Mouse (Mus musculus): ENCODE measurements at regions not wholly inside any gene's neighbourhood (a gene's known extent, or its start where the extent isn't known, plus 50 kb on each side); places are given as distances from the start of the nearest gene placed in this dataset.

DNA sequence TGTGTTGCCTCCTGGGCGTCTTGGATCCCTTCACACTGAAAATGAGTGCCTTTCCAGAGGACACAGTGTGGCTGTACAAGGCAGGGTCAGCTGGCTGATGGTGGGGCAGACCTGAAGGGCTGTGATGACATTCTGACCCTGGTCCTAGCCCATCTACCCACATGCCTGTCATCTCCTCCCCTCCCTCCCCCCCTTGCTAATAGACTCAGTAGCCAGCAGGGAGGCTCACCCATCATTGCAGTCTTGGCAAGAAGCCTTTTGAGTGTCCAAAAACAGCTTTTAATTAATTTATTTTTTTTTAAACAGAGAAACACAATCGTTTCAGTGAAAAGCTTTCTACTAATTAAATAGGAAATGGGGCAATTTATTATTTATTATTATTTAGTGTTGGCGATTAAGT is 67.0 kb upstream of the Ssx2ip start:
- Histone ChIP-seq H3K4me3 (ENCODE audit: low read depth, low read length) (no peak overlapping the region), H3K27me3 (ENCODE audit: control insufficient read depth, insufficient read depth, low read length) (no peaks in the 10 kb centered on the region), H3K36me3 (ENCODE audit: control insufficient read depth, insufficient read depth, low read length) (no peaks in the 10 kb centered on the region), H3K27ac (ENCODE audit: insufficient read depth, low read depth, low read length) (no peak overlapping the region), H3K4me1 (ENCODE audit: control insufficient read depth, insufficient read depth, insufficient read length, low read length) (no peaks in the 10 kb centered on the region; the same call in 1 of the 2 replicates)
- no peak for TF ChIP-seq CTCF (IDR thresholded peaks at IDR 0.05; ENCODE audit: extremely low read depth, insufficient read length, insufficient replicate concordance, low read depth, low read length)
- TF ChIP-seq POLR2A (IDR thresholded peaks at IDR 0.05; ENCODE audit: low read depth, low read length), result no peak
- 68% methylated on average over 3 of the region's 3 CpGs for WGBS

DNA sequence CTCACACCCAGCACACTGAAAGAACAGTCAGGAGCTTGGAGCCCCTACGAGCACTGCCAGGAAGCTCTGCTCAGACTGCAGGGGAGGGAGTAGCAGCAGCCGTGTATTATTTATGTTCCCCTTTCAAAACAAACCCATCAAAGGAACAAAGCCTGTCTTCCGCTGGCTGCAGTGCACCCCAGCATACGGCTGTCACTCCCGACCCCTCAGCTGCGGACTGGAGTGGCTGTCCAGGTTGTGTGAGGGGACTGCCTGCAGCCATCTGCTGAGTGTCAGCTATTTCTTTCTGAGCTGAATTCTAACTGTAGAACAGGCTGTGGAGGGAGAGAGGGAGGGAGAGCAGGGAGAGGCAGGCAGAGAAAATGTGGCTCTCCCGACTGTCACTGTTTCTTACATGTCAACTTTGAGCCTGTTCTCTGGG is 66.6 kb upstream of the Ssx2ip start:
- no peaks in the 10 kb centered on the region for H3K27me3 ChIP-seq (ENCODE audit: control insufficient read depth, insufficient read depth, low read length)
- H3K27ac ChIP-seq (ENCODE audit: insufficient read depth, low read depth, low read length), result no peak overlapping the region
- no peaks in the 10 kb centered on the region for H3K36me3 ChIP-seq (ENCODE audit: control insufficient read depth, insufficient read depth, low read length)
- H3K4me1 ChIP-seq (ENCODE audit: control insufficient read depth, insufficient read depth, insufficient read length, low read length), result no peaks in the 10 kb centered on the region; the same call in 1 of the 2 replicates
- no peak overlapping the region for H3K4me3 ChIP-seq (ENCODE audit: low read depth, low read length)
- WGBS, result 53% methylated on average over 7 of the region's 7 CpGs
- no peak for TF ChIP-seq CTCF (IDR thresholded peaks at IDR 0.05; ENCODE audit: extremely low read depth, insufficient read length, insufficient replicate concordance, low read depth, low read length)
- TF ChIP-seq POLR2A (IDR thresholded peaks at IDR 0.05; ENCODE audit: low read depth, low read length), result no peak

DNA sequence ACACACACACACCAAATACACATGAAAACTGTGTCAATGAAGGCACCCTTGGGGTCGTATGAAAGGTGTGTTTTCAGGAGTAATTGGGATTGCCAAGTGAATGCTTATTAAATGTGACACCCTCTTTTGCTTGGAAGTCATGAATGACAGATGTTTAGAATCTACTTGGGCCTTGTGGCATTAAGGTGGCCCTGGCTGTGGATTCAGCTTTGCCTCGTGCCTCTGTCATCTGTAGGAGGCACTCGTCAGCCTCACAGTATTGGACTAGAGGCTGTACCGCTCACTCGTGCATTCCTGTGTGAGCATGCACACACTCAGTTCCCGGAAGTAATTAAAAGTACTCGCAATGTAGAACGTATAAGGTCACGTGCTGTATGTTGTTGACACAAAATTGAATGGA is 66.0 kb upstream of the Ssx2ip start:
- H3K27ac ChIP-seq (ENCODE audit: insufficient read depth, low read depth, low read length), result no peak overlapping the region
- H3K4me1 ChIP-seq (ENCODE audit: control insufficient read depth, insufficient read depth, insufficient read length, low read length), result no peaks in the 10 kb centered on the region; the same call in 1 of the 2 replicates
- TF ChIP-seq POLR2A (IDR thresholded peaks at IDR 0.05; ENCODE audit: low read depth, low read length) (no peak), CTCF (IDR thresholded peaks at IDR 0.05; ENCODE audit: extremely low read depth, insufficient read length, insufficient replicate concordance, low read depth, low read length) (no peak)
- no peaks in the 10 kb centered on the region for H3K27me3 ChIP-seq (ENCODE audit: control insufficient read depth, insufficient read depth, low read length)
- no peak overlapping the region for H3K4me3 ChIP-seq (ENCODE audit: low read depth, low read length)
- H3K36me3 ChIP-seq (ENCODE audit: control insufficient read depth, insufficient read depth, low read length), result no peaks in the 10 kb centered on the region
- 64% methylated on average over 9 of the region's 9 CpGs for WGBS

DNA sequence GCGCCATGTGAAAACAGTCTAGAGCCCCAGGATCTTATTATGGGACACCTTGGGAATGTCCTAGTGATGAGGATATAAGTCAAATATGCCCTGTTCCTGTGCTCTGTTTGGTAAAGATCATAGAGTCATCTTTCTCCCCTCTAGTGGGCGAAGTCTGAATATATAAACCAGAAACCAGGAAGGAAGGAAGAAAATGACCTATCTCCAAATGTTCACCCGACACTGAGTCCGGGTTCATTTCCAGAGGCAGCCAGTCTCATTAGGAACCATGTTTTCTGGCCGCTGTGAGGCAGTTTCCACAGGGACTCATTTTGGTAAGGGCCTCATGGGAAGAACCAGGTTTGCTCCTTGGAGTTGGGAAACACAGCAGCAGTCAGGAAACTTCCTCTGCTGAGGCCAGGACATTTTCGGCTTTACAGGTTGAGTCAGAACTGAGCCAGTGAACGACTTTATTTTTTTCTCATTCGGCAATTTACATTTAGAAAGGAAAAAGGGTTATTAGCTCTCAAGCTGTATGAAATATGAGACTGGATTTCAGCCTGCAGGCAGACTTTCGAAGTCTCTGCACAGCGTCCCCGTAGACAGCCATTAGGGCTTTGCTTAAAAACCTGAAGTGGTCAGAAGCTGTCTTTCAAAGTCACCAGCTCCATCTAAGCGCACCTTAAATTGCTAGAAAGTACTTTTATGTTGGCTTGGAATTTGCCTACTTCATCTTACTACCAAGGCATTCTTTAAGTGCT is 64.0 kb upstream of the Ssx2ip start:
- H3K36me3 ChIP-seq (ENCODE audit: control insufficient read depth, insufficient read depth, low read length), result no peaks in the 10 kb centered on the region
- no peaks in the 10 kb centered on the region for H3K27me3 ChIP-seq (ENCODE audit: control insufficient read depth, insufficient read depth, low read length)
- WGBS, result 66% methylated on average over 12 of the region's 12 CpGs
- TF ChIP-seq CTCF (IDR thresholded peaks at IDR 0.05; ENCODE audit: extremely low read depth, insufficient read length, insufficient replicate concordance, low read depth, low read length) (no peak), POLR2A (IDR thresholded peaks at IDR 0.05; ENCODE audit: low read depth, low read length) (no peak)
- no peak overlapping the region for H3K27ac ChIP-seq (ENCODE audit: insufficient read depth, low read depth, low read length)
- H3K4me1 ChIP-seq (ENCODE audit: control insufficient read depth, insufficient read depth, insufficient read length, low read length), result no peaks in the 10 kb centered on the region; the same call in 1 of the 2 replicates
- no peak overlapping the region for H3K4me3 ChIP-seq (ENCODE audit: low read depth, low read length)

DNA sequence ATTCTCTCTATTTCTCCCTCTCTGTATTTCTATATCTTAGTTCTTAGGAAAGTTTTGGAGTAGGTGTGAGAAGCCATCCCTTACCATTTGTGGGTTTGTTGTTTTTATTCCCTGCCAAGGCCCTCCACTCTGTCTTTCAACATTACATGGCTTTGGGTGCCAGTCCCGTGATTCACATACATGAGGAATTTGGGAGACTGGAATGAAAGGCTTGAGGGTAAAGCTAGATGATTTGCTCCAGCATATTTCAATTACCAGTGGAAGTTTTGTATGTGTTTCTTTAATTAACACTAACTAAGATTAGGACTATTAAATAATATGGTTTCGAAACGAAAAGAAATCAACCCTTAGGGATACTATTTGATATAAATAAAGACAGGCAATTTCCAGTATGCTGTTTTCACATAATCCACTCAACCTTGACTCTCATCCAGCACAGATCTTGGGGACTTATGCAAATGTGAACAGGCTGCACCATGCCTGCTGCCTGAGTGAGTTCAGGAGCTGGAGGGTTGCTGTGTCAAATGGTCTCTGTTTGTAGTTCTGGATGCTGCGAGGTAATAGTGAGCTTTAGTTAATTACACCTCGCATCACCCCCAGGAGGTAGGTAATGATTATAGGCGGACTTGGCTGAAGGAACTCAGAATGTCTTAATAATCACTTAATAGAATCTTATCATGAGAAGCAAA is 62.6 kb upstream of the Ssx2ip start:
- Histone ChIP-seq H3K4me1 (ENCODE audit: control insufficient read depth, insufficient read depth, insufficient read length, low read length) (no peaks in the 10 kb centered on the region; the same call in 1 of the 2 replicates), H3K4me3 (ENCODE audit: low read depth, low read length) (no peak overlapping the region), H3K36me3 (ENCODE audit: control insufficient read depth, insufficient read depth, low read length) (no peaks in the 10 kb centered on the region), H3K27me3 (ENCODE audit: control insufficient read depth, insufficient read depth, low read length) (no peaks in the 10 kb centered on the region), H3K27ac (ENCODE audit: insufficient read depth, low read depth, low read length) (no peak overlapping the region)
- WGBS, result 79% methylated on average over 6 of the region's 6 CpGs
- TF ChIP-seq CTCF (IDR thresholded peaks at IDR 0.05; ENCODE audit: extremely low read depth, insufficient read length, insufficient replicate concordance, low read depth, low read length), result no peak
- TF ChIP-seq POLR2A (IDR thresholded peaks at IDR 0.05; ENCODE audit: low read depth, low read length), result no peak

DNA sequence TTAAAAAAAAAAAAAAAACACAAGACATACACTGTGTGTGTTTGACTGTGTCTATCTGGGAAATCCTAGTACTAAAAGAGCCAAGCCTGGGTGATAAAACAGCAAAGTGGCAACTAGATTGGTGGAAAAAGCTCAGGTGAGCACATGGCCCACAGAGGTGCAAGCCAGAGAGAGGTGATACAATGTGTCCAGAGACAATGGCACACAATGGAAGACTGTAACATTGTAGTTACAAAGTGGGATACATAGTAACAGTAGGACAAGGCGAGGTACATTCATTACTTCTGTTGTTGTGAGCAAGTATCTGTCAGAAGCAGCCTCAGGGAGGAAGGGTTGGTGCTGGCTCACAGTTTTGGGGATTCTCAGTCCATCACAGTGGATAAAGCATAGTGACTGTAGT is 61.7 kb upstream of the Ssx2ip start:
- Histone ChIP-seq H3K27ac (ENCODE audit: insufficient read depth, low read depth, low read length) (no peak overlapping the region), H3K4me1 (ENCODE audit: control insufficient read depth, insufficient read depth, insufficient read length, low read length) (no peaks in the 10 kb centered on the region; the same call in 1 of the 2 replicates)

More for the DNA sequence above, 61.7 kb upstream of the Ssx2ip start:
- no peaks in the 10 kb centered on the region for H3K27me3 ChIP-seq (ENCODE audit: control insufficient read depth, insufficient read depth, low read length)
- H3K36me3 ChIP-seq (ENCODE audit: control insufficient read depth, insufficient read depth, low read length), result no peaks in the 10 kb centered on the region
- 92% methylated on average over 1 of the region's 1 CpGs for WGBS
- no peak overlapping the region for H3K4me3 ChIP-seq (ENCODE audit: low read depth, low read length)
- TF ChIP-seq CTCF (IDR thresholded peaks at IDR 0.05; ENCODE audit: extremely low read depth, insufficient read length, insufficient replicate concordance, low read depth, low read length), result no peak
- no peak for TF ChIP-seq POLR2A (IDR thresholded peaks at IDR 0.05; ENCODE audit: low read depth, low read length)
